Mouse (Mus musculus): Measurements from ENCODE around the gene C2cd3. TPM values are rescaled to one million over a fixed set of nuclear protein-coding genes. Genes with fewer than 3 reads are reported as not detected.

C2cd3 gene
- polyA plus RNA-seq, 1 experiment from 2014 or later = 20.3 TPM

GRCm38 (mm10) chr7:100463757-100464156, 91.7 kb downstream of the C2cd3 start:
- H3K9ac ChIP-seq = no peak overlapping the region
- H3K36me3 ChIP-seq (replicated peaks) = peaks cover 6% of the 10 kb centered on the region
- H3K9me3 ChIP-seq = no peaks in the 10 kb centered on the region
- no peak overlapping the region for H3K4me2 ChIP-seq
- no peaks in the 10 kb centered on the region for H3K27me3 ChIP-seq (replicated peaks)
- no peak for ATAC-seq (replicated peaks)
- H3K4me1 ChIP-seq = no peaks in the 10 kb centered on the region
- 92% methylated on average over 10 of the region's 10 CpGs for WGBS
- H3K27ac ChIP-seq = no peak overlapping the region
- no peak overlapping the region for H3K4me3 ChIP-seq

- 96% methylated on average over 7 of the region's 7 CpGs for WGBS
- Histone ChIP-seq H3K9ac (no peak overlapping the region), H3K27me3 (replicated peaks) (no peaks in the 10 kb centered on the region), H3K4me1 (no peaks in the 10 kb centered on the region), H3K4me3 (no peak overlapping the region), H3K9me3 (no peaks in the 10 kb centered on the region), H3K36me3 (replicated peaks) (peaks cover 11% of the 10 kb centered on the region), H3K4me2 (no peak overlapping the region), H3K27ac (no peak overlapping the region)
- ATAC-seq (replicated peaks) = no peak
Measured at GRCm38 (mm10) chr7:100464248-100464647, 92.2 kb downstream of the C2cd3 start.

- 91% methylated on average over 4 of the region's 4 CpGs for WGBS
Measured at GRCm38 (mm10) chr7:100465248-100465647, 93.2 kb downstream of the C2cd3 start.

GRCm38 (mm10) chr7:100465656-100466309, 93.8 kb downstream of the C2cd3 start:
- H3K9ac ChIP-seq = no peak overlapping the region
- H3K27me3 ChIP-seq (replicated peaks) = no peaks in the 10 kb centered on the region
- no peak overlapping the region for H3K4me2 ChIP-seq
- H3K4me3 ChIP-seq = no peak overlapping the region
- ATAC-seq (replicated peaks) = no peak
- 78% methylated on average over 5 of the region's 5 CpGs for WGBS
- no peaks in the 10 kb centered on the region for H3K9me3 ChIP-seq
- peaks cover 11% of the 10 kb centered on the region; the same call in 1 of the 2 replicates for H3K36me3 ChIP-seq (replicated peaks)
- no peak overlapping the region for H3K27ac ChIP-seq
- no peaks in the 10 kb centered on the region for H3K4me1 ChIP-seq

More at GRCm38 (mm10) chr7:100465248-100465647, 93.2 kb downstream of the C2cd3 start:
- no peak for ATAC-seq (replicated peaks)
- Histone ChIP-seq H3K4me1 (no peaks in the 10 kb centered on the region), H3K9me3 (no peaks in the 10 kb centered on the region), H3K36me3 (replicated peaks) (peaks cover 11% of the 10 kb centered on the region; the same call in 1 of the 2 replicates), H3K9ac (no peak overlapping the region), H3K4me2 (no peak overlapping the region), H3K27ac (no peak overlapping the region), H3K4me3 (no peak overlapping the region), H3K27me3 (replicated peaks) (no peaks in the 10 kb centered on the region)

GRCm38 (mm10) chr7:100466781-100467510, 94.9 kb downstream of the C2cd3 start:
- no peak for ATAC-seq (replicated peaks)
- H3K9me3 ChIP-seq = no peaks in the 10 kb centered on the region
- peaks cover 11% of the 10 kb centered on the region; the same call in 1 of the 2 replicates for H3K36me3 ChIP-seq (replicated peaks)
- H3K4me2 ChIP-seq = no peak overlapping the region
- no peaks in the 10 kb centered on the region for H3K27me3 ChIP-seq (replicated peaks)
- H3K9ac ChIP-seq = no peak overlapping the region
- H3K4me1 ChIP-seq = no peaks in the 10 kb centered on the region
- no peak overlapping the region for H3K27ac ChIP-seq
- H3K4me3 ChIP-seq = no peak overlapping the region
- WGBS = 92% methylated on average over 11 of the region's 11 CpGs

- WGBS = 82% methylated on average over 6 of the region's 6 CpGs
- ATAC-seq (replicated peaks) = no peak
- Histone ChIP-seq H3K9ac (no peak overlapping the region), H3K4me1 (no peaks in the 10 kb centered on the region), H3K9me3 (no peaks in the 10 kb centered on the region), H3K4me3 (no peak overlapping the region), H3K4me2 (no peak overlapping the region), H3K27me3 (replicated peaks) (no peaks in the 10 kb centered on the region), H3K36me3 (replicated peaks) (peaks cover 11% of the 10 kb centered on the region; the same call in 1 of the 2 replicates), H3K27ac (no peak overlapping the region)
Measured at GRCm38 (mm10) chr7:100468761-100469160, 96.7 kb downstream of the C2cd3 start.

- Histone ChIP-seq H3K4me2 (no peak overlapping the region), H3K4me3 (no peak overlapping the region), H3K9ac (no peak overlapping the region), H3K36me3 (replicated peaks) (peaks cover 11% of the 10 kb centered on the region; the same call in 1 of the 2 replicates), H3K4me1 (no peaks in the 10 kb centered on the region), H3K27ac (no peak overlapping the region), H3K27me3 (replicated peaks) (no peaks in the 10 kb centered on the region), H3K9me3 (no peaks in the 10 kb centered on the region)
- WGBS = 87% methylated on average over 1 of the region's 1 CpGs
- ATAC-seq (replicated peaks) = no peak
Measured at GRCm38 (mm10) chr7:100469502-100469901, 97.5 kb downstream of the C2cd3 start.

GRCm38 (mm10) chr7:100470796-100471406, 98.9 kb downstream of the C2cd3 start:
- no peaks in the 10 kb centered on the region for H3K4me1 ChIP-seq
- peaks cover 9% of the 10 kb centered on the region; the same call in 1 of the 2 replicates for H3K36me3 ChIP-seq (replicated peaks)
- no peaks in the 10 kb centered on the region for H3K9me3 ChIP-seq
- H3K9ac ChIP-seq = no peak overlapping the region
- H3K27me3 ChIP-seq (replicated peaks) = no peaks in the 10 kb centered on the region
- H3K4me3 ChIP-seq = no peak overlapping the region
- H3K4me2 ChIP-seq = no peak overlapping the region
- ATAC-seq (replicated peaks) = no peak
- 91% methylated on average over 11 of the region's 11 CpGs for WGBS
- H3K27ac ChIP-seq = no peak overlapping the region

- Histone ChIP-seq H3K4me1 (no peaks in the 10 kb centered on the region), H3K36me3 (replicated peaks) (peaks cover 9% of the 10 kb centered on the region; the same call in 1 of the 2 replicates), H3K9ac (no peak overlapping the region), H3K27ac (no peak overlapping the region), H3K4me3 (no peak overlapping the region), H3K9me3 (no peaks in the 10 kb centered on the region), H3K4me2 (no peak overlapping the region), H3K27me3 (replicated peaks) (no peaks in the 10 kb centered on the region)
- ATAC-seq (replicated peaks) = no peak
- WGBS = 92% methylated on average over 1 of the region's 1 CpGs
Measured at GRCm38 (mm10) chr7:100471407-100471797, 99.4 kb downstream of the C2cd3 start.

GRCm38 (mm10) chr7:100472777-100473176, 100.7 kb downstream of the C2cd3 start, which contains the start of gene Ucp3:
Gene Ucp3, plus strand, starts transcription at chr7:100472990.
- H3K9me3 ChIP-seq = no peaks in the 10 kb centered on the region
- 92% methylated on average over 6 of the region's 6 CpGs for WGBS
- no peak for ATAC-seq (replicated peaks)
- no peaks in the 10 kb centered on the region for H3K27me3 ChIP-seq (replicated peaks)
- H3K9ac ChIP-seq = no peak within 1 kb of the TSS
- no peak within 1 kb of the TSS for H3K4me3 ChIP-seq
- no peak within 1 kb of the TSS for H3K4me2 ChIP-seq
- H3K4me1 ChIP-seq = no peaks in the 10 kb centered on the region
- H3K27ac ChIP-seq = no peak within 1 kb of the TSS
- H3K36me3 ChIP-seq (replicated peaks) = peaks cover 9% of the 10 kb centered on the region; the same call in 1 of the 2 replicates

GRCm38 (mm10) chr7:100473846-100474454, 101.9 kb downstream of the C2cd3 start:
- Histone ChIP-seq H3K9me3 (no peaks in the 10 kb centered on the region), H3K9ac (no peak overlapping the region), H3K4me2 (no peak overlapping the region), H3K4me3 (no peak overlapping the region), H3K4me1 (no peaks in the 10 kb centered on the region), H3K27ac (no peak overlapping the region), H3K27me3 (replicated peaks) (no peaks in the 10 kb centered on the region), H3K36me3 (replicated peaks) (peaks cover 7% of the 10 kb centered on the region; the same call in 1 of the 2 replicates)
- 91% methylated on average over 9 of the region's 9 CpGs for WGBS
- ATAC-seq (replicated peaks) = no peak

- H3K9ac ChIP-seq = no peak overlapping the region
- H3K9me3 ChIP-seq = no peaks in the 10 kb centered on the region
- H3K27ac ChIP-seq = no peak overlapping the region
- ATAC-seq (replicated peaks) = no peak
- H3K4me1 ChIP-seq = no peaks in the 10 kb centered on the region
- no peak overlapping the region for H3K4me2 ChIP-seq
- no peaks in the 10 kb centered on the region for H3K27me3 ChIP-seq (replicated peaks)
- 68% methylated on average over 1 of the region's 1 CpGs for WGBS
- H3K36me3 ChIP-seq (replicated peaks) = 0 out of 2 replicates have a peak, but pooled peaks cover under 1% of the 10 kb centered on the region
- H3K4me3 ChIP-seq = no peak overlapping the region
Measured at GRCm38 (mm10) chr7:100474680-100475079, 102.6 kb downstream of the C2cd3 start.
